Mouse (Mus musculus): Measurements from ENCODE around the gene Mki67. TPM values are rescaled to one million over a fixed set of nuclear protein-coding genes. Genes with fewer than 3 reads are reported as not detected.

Mki67 gene
- 0.62 and 0.68 TPM in 2 replicates for polyA plus RNA-seq (2012; rRNA removed; ENCODE audit: low replicate concordance)

DNA sequence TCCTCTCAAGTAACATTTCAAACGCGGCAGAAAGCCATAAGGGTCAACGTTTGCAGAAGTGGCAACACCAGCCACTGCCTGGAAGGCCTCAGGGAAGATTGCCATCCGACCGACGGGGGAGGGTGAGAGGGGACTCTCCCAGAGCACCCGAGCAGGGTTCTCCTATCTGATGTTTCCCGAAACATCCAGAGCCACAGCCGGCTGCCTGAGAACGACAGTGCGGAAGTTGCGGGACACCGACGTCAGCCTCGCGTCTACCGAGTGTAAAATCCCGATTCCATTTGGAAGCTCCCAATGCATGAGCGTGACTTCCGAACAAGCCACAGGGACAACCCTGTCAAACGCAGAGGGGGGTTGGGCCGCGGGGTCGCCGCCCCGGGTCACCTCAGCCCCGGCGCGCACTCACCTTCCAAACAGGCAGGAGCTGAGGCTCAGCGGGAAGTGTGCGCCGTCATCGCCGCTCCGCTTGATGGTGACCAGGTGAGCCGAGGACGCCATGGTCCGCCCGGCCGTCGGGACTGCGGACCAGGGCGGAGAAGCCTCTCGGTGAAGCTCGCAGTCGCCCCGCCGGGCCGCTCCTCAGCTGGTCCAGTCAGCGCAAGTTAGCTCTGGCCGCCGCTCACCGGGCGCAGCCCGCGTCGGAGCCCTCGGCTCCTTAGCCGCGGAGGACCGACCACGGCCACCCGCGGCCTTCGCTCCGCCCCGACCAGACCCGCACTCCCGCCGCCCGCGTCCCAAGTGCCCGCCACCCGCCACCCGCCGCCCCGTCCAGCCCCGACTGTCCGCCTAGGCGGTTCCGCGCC is at the start of gene Mki67:
Gene Mki67 (minus strand): TSS at position 720 of the 803 bp plus-strand sequence.

Other genes starting within 250 kb of the Mki67 start
- gene Clrn3, start 187.7 kb downstream of the Mki67 start, polyA plus RNA-seq (2012; rRNA removed; ENCODE audit: low replicate concordance), result not detected in 2 replicates
- gene Ptpre, start 178.9 kb downstream of the Mki67 start, polyA plus RNA-seq (2012; rRNA removed; ENCODE audit: low replicate concordance), result 8.8 and 9.9 TPM in 2 replicates